In genomic region chr4:135513865-135514264, GRCm38 (mm10) we compare ENCODE assay signal across 20 mouse cellular contexts. TPM values are rescaled to one million over a fixed set of nuclear protein-coding genes. Genes with fewer than 3 reads are reported as not detected.
A peak's percentile ranks its signal among the peaks of the same experiment; 100 is the strongest.
DNase-seq lines count a peak whose midpoint lies in the region; ATAC-seq and TF ChIP-seq lines count a peak whose summit lies in the region.
"Had no signal": no experiment of that assay in that cellular context is flagged by ENCODE, and none has a peak within 500 bp of the region (broad histone marks: within the 10 kb centered on the region; RNA-seq: fewer than 3 reads in every experiment).

No protein-coding gene starts in this region.

- intact Hi-C loops in left cerebral cortex, postnatal 14 days (cut with DNase I) = no loop called here

- TF ChIP-seq POLR2A in bone marrow, adult 2 months (IDR thresholded peaks at IDR 0.05; ENCODE audit: borderline replicate concordance, control insufficient read depth, low read depth, low read length) = no peak

- no peaks in the 10 kb centered on the region for H3K9me3 ChIP-seq in kidney, embryonic 15.5 days (replicated peaks)
- H3K9me3 ChIP-seq in intestine, embryonic 15.5 days = no peaks in the 10 kb centered on the region
- no peaks in the 10 kb centered on the region for H3K9me3 ChIP-seq in stomach, embryonic 16.5 days (replicated peaks; ENCODE audit: control insufficient read depth, low read length)
- H3K9me3 ChIP-seq: embryonic facial prominence, embryonic 12.5 days; forebrain, embryonic 12.5 days; heart, embryonic 13.5 days; hindbrain, embryonic 15.5 days had no signal

- no peak for TF ChIP-seq CTCF in bone marrow, adult 2 months (IDR thresholded peaks at IDR 0.05; ENCODE audit: control insufficient read depth, insufficient read depth, low read length)

- no peaks in the 10 kb centered on the region for H3K36me3 ChIP-seq in kidney, embryonic 15.5 days
- no peaks in the 10 kb centered on the region for H3K36me3 ChIP-seq in intestine, embryonic 15.5 days
- H3K36me3 ChIP-seq in stomach, embryonic 16.5 days (ENCODE audit: control insufficient read depth, insufficient read depth, low read length) = no peaks in the 10 kb centered on the region
- H3K36me3 ChIP-seq: embryonic facial prominence, embryonic 12.5 days; forebrain, embryonic 12.5 days; heart, embryonic 13.5 days; hindbrain, embryonic 15.5 days had no signal

- H3K4me1 ChIP-seq in kidney, embryonic 15.5 days = peaks cover 5% of the 10 kb centered on the region
- H3K4me1 ChIP-seq in bone marrow, adult 2 months (ENCODE audit: control insufficient read depth, insufficient read depth, low read length) = no peaks in the 10 kb centered on the region; the same call in none of the 2 replicates
- 0 out of 2 replicates have a peak, but pooled peaks cover 5% of the 10 kb centered on the region for H3K4me1 ChIP-seq in intestine, embryonic 15.5 days (replicated peaks)
- peaks cover 9% of the 10 kb centered on the region; the same call in 1 of the 2 replicates for H3K4me1 ChIP-seq in stomach, embryonic 16.5 days (ENCODE audit: control insufficient read depth, insufficient read depth, low read length)
- H3K4me1 ChIP-seq: embryonic facial prominence, embryonic 12.5 days; heart, embryonic 13.5 days; hindbrain, embryonic 15.5 days had no signal

- H3K4me3 ChIP-seq in kidney, embryonic 15.5 days (replicated peaks) = no peak overlapping the region
- no peak overlapping the region for H3K4me3 ChIP-seq in bone marrow, adult 2 months (replicated peaks; ENCODE audit: control insufficient read depth, low read depth, low read length)
- no peak overlapping the region for H3K4me3 ChIP-seq in intestine, embryonic 15.5 days (replicated peaks)
- no peak overlapping the region for H3K4me3 ChIP-seq in stomach, embryonic 16.5 days (replicated peaks; ENCODE audit: low read length)
- H3K4me3 ChIP-seq: embryonic facial prominence, embryonic 12.5 days; forebrain, embryonic 12.5 days; heart, embryonic 13.5 days; hindbrain, embryonic 15.5 days had no signal

- WGBS in kidney, embryonic 15.5 days = 76% methylated on average over 7 of the region's 7 CpGs
- WGBS in bone marrow, adult 2 months = 83% methylated on average over 7 of the region's 7 CpGs
- 59% methylated on average over 7 of the region's 7 CpGs for WGBS in intestine, embryonic 15.5 days
- 74% methylated on average over 7 of the region's 7 CpGs for WGBS in stomach, embryonic 16.5 days

- ATAC-seq in kidney, embryonic 15.5 days (replicated peaks; ENCODE audit: low FRiP score) = no peak
- ATAC-seq in intestine, embryonic 15.5 days = peak; percentile 49; the same call in 1 of the 2 replicates
- no peak for ATAC-seq in stomach, embryonic 16.5 days (ENCODE audit: insufficient read depth, low FRiP score)
- ATAC-seq: forebrain, embryonic 16.5 days had no signal

- H3K4me2 ChIP-seq in kidney, embryonic 15.5 days = no peak overlapping the region
- 0 out of 2 replicates have a peak overlapping the region, but pooled peaks have one; percentile 3 for H3K4me2 ChIP-seq in intestine, embryonic 15.5 days (replicated peaks)
- H3K4me2 ChIP-seq in stomach, embryonic 16.5 days (ENCODE audit: low read depth, low read length) = no peak overlapping the region
- H3K4me2 ChIP-seq: embryonic facial prominence, embryonic 12.5 days; forebrain, embryonic 12.5 days; heart, embryonic 13.5 days; hindbrain, embryonic 15.5 days had no signal

- H3K9ac ChIP-seq in kidney, embryonic 15.5 days = no peak overlapping the region
- H3K9ac ChIP-seq in intestine, embryonic 15.5 days = no peak overlapping the region
- peak overlapping the region; percentile 14; the same call in 1 of the 2 replicates for H3K9ac ChIP-seq in stomach, embryonic 16.5 days (ENCODE audit: low read length)
- H3K9ac ChIP-seq: embryonic facial prominence, embryonic 12.5 days; forebrain, embryonic 12.5 days; heart, embryonic 13.5 days; hindbrain, embryonic 15.5 days had no signal

- DNase-seq in kidney, adult 9 months = peak; percentile 42
- no peak for DNase-seq in embryo, embryonic 9.5 days (ENCODE audit: extremely low spot score)
- DNase-seq in left cerebral cortex, postnatal 14 days (ENCODE audit: low spot score in 2 of 2) = no peak
- DNase-seq: adrenal gland, adult 2 months; adrenal gland, postnatal 25 days; cerebellum, adult 8-10 months; cerebellum, postnatal 14 days; embryo, embryonic 11 days; gastrocnemius, postnatal 36 days; heart, postnatal 36 days had no signal

- H3K27ac ChIP-seq in kidney, embryonic 15.5 days = no peak overlapping the region
- 0 out of 2 replicates have a peak overlapping the region, but pooled peaks have one; percentile 7 for H3K27ac ChIP-seq in bone marrow, adult 2 months (ENCODE audit: control insufficient read depth, insufficient read depth, low read depth, low read length, poor library complexity)
- peak overlapping the region; percentile 18; the same call in 1 of the 2 replicates for H3K27ac ChIP-seq in intestine, embryonic 15.5 days
- peak overlapping the region; percentile 67 for H3K27ac ChIP-seq in stomach, embryonic 16.5 days (ENCODE audit: low read length)
- H3K27ac ChIP-seq: embryonic facial prominence, embryonic 12.5 days; forebrain, embryonic 12.5 days; heart, embryonic 13.5 days; hindbrain, embryonic 15.5 days had no signal

- H3K27me3 ChIP-seq in kidney, embryonic 15.5 days = 0 out of 2 replicates have a peak, but pooled peaks cover 9% of the 10 kb centered on the region
- H3K27me3 ChIP-seq in intestine, embryonic 15.5 days (replicated peaks) = no peaks in the 10 kb centered on the region
- H3K27me3 ChIP-seq in stomach, embryonic 16.5 days (ENCODE audit: control insufficient read depth, insufficient read depth, low read length) = no peaks in the 10 kb centered on the region
- H3K27me3 ChIP-seq: embryonic facial prominence, embryonic 12.5 days; hindbrain, embryonic 15.5 days had no signal

RNA-seq across cellular contexts. Expression of gene Nipal3, which starts 19.0 kb away (rescaled TPM):
- polyA plus RNA-seq in kidney, embryonic 15.5 days (2015; fragmentation: Nextera tagmentation; extraction: Ambion mirVana) = 4.9 and 6.2 TPM in 2 replicates
- polyA plus RNA-seq in bone marrow, adult 2 months (2011; ENCODE audit: insufficient read depth, insufficient read length, low replicate concordance, missing spikeins) = 10.9 and 18.5 TPM in 2 replicates
- polyA plus RNA-seq in intestine, embryonic 15.5 days (2015; fragmentation: Nextera tagmentation; extraction: Ambion mirVana) = 6.4 and 6.9 TPM in 2 replicates
- polyA plus RNA-seq in stomach, embryonic 16.5 days (2015; fragmentation: Nextera tagmentation; extraction: Ambion mirVana) = 4.7 and 4.8 TPM in 2 replicates
- 100 to 1,000 TPM; 111 to 118 TPM for total RNA-seq in left cerebral cortex, postnatal 14 days (2021)

RNA-seq across cellular contexts. Expression of gene Stpg1, which starts 19.3 kb away (rescaled TPM):
- 0.60 and 0.65 TPM in 2 replicates for polyA plus RNA-seq in kidney, embryonic 15.5 days (2015; fragmentation: Nextera tagmentation; extraction: Ambion mirVana)
- polyA plus RNA-seq in bone marrow, adult 2 months (2011; ENCODE audit: insufficient read depth, insufficient read length, low replicate concordance, missing spikeins) = 1.4 TPM in 1 of 2 replicates, not detected in the other
- 0.24 and 0.30 TPM in 2 replicates for polyA plus RNA-seq in intestine, embryonic 15.5 days (2015; fragmentation: Nextera tagmentation; extraction: Ambion mirVana)
- polyA plus RNA-seq in stomach, embryonic 16.5 days (2015; fragmentation: Nextera tagmentation; extraction: Ambion mirVana) = 0.17 and 0.29 TPM in 2 replicates
- 1 to 10 TPM in 1 of 2 experiments, under 1 TPM in 1; 0.81 to 1.1 TPM for total RNA-seq in left cerebral cortex, postnatal 14 days (2021)
- total RNA-seq: common myeloid progenitor, adult 5-6 weeks; gastrocnemius, postnatal 36 days had no signal
- polyA plus RNA-seq: forebrain, embryonic 16.5 days had no signal

RNA-seq across cellular contexts. Expression of gene Grhl3, which starts 59.6 kb away (rescaled TPM):
- 2.0 and 3.4 TPM in 2 replicates for polyA plus RNA-seq in kidney, embryonic 15.5 days (2015; fragmentation: Nextera tagmentation; extraction: Ambion mirVana)
- not detected in 2 replicates for polyA plus RNA-seq in bone marrow, adult 2 months (2011; ENCODE audit: insufficient read depth, insufficient read length, low replicate concordance, missing spikeins)
- 4.3 and 4.4 TPM in 2 replicates for polyA plus RNA-seq in intestine, embryonic 15.5 days (2015; fragmentation: Nextera tagmentation; extraction: Ambion mirVana)
- 54.1 and 74.1 TPM in 2 replicates for polyA plus RNA-seq in stomach, embryonic 16.5 days (2015; fragmentation: Nextera tagmentation; extraction: Ambion mirVana)
- 1 to 10 TPM in 1 of 2 experiments, under 1 TPM in 1; 0.95 to 1.4 TPM for total RNA-seq in left cerebral cortex, postnatal 14 days (2021)
- total RNA-seq: adrenal gland, postnatal 25 days; common myeloid progenitor, adult 5-6 weeks; heart, postnatal 36 days had no signal
- polyA plus RNA-seq: adrenal gland, adult 2 months had no signal

Comparison
In these comparisons a context has a peak if more than half of its experiments do, and no peak if none do; other contexts are left out.
1. RNA of gene Grhl3, which starts 59.6 kb away (polyA plus RNA-seq): 54.1 to 74.1 TPM in stomach, embryonic 16.5 days; 4.3 to 4.4 TPM in intestine, embryonic 15.5 days, 2.0 to 3.4 TPM in kidney, embryonic 15.5 days and not detected in bone marrow, adult 2 months; every median in the first group is over 10 times any median in the second.